Mouse (Mus musculus) kidney, embryonic 15.5 days (tissue): ENCODE measurements around the gene Nhsl1. TPM values are rescaled to one million over a fixed set of nuclear protein-coding genes. Genes with fewer than 3 reads are reported as not detected.

Experiments used
- ATAC-seq: fragments of 200-750 bp; cut with Nextera tagmentation; replicated peaks from 2 replicates; pipeline ENCODE4 v1.8.0; 2017; ENCODE audit warnings: moderate TSS enrichment; ENCODE audit not compliant: low FRiP score
- H3K27ac ChIP-seq: fragments of 300-500 bp; sonication (generic); 2 replicates; pipeline ENCODE4 v1.5.1; 2015; ENCODE audit warnings: mild to moderate bottlenecking, inconsistent platforms
- H3K27me3 ChIP-seq: fragments of 300-500 bp; sonication (generic); 2 replicates; pipeline ENCODE4 v1.6.1; 2015; ENCODE audit warnings: inconsistent platforms
- H3K36me3 ChIP-seq: fragments of 300-500 bp; sonication (generic); 2 replicates; pipeline ENCODE4 v1.6.1; 2015; ENCODE audit warnings: inconsistent platforms
- H3K4me1 ChIP-seq: fragments of 300-500 bp; sonication (generic); 2 replicates; pipeline ENCODE4 v1.6.1; 2015; ENCODE audit warnings: inconsistent platforms
- H3K4me2 ChIP-seq: fragments of 300-500 bp; sonication (generic); 2 replicates; pipeline ENCODE4 v1.6.1; 2015; ENCODE audit warnings: moderate library complexity, mild to moderate bottlenecking, inconsistent platforms
- H3K4me3 ChIP-seq: fragments of 300-500 bp; sonication (generic); replicated peaks from 2 replicates; pipeline ENCODE4 v1.5.1; 2015; ENCODE audit warnings: mild to moderate bottlenecking, inconsistent platforms
- H3K9ac ChIP-seq: fragments of 300-500 bp; sonication (generic); 2 replicates; pipeline ENCODE4 v1.6.1; 2015; ENCODE audit warnings: mild to moderate bottlenecking, inconsistent platforms
- H3K9me3 ChIP-seq: fragments of 300-500 bp; sonication (generic); replicated peaks from 2 replicates; pipeline ENCODE4 v1.6.1; 2016; ENCODE audit warnings: inconsistent platforms
- WGBS: fragments of 180-500 bp; shearing (Covaris S2); methylation state at CpG from one replicate; pipeline ENCODE4 v1.1.7; 2015; ENCODE audit warnings: mixed read lengths; 5-methylcytosine and 5-hydroxymethylcytosine counted together
- polyA plus RNA-seq: library from polyadenylated mRNA; unstranded; fragments of >200 nt; fragmentation: Nextera tagmentation; extraction: Ambion mirVana; gene quantifications from 2 replicates; pipeline ENCODE4 v1.2.1, GENCODE M21; 2015

Gene Nhsl1
- polyA plus RNA-seq, 1 experiment from 2014 or later, result 9.5 TPM

GRCm38 (mm10) chr10:18375301-18375700 is 56.5 kb downstream of the Nhsl1 start:
- Histone ChIP-seq H3K9me3 (no peaks in the 10 kb centered on the region), H3K27ac (no peak overlapping the region), H3K4me2 (no peak overlapping the region), H3K9ac (no peak overlapping the region), H3K27me3 (no peaks in the 10 kb centered on the region), H3K4me3 (no peak overlapping the region), H3K4me1 (peaks cover 18% of the 10 kb centered on the region), H3K36me3 (no peaks in the 10 kb centered on the region)
- ATAC-seq, result no peak
- WGBS, result 73% methylated on average over 3 of the region's 3 CpGs

- no peak overlapping the region for H3K9ac ChIP-seq
- peaks cover 21% of the 10 kb centered on the region; the same call in 1 of the 2 replicates for H3K4me1 ChIP-seq
- no peak overlapping the region for H3K4me2 ChIP-seq
- WGBS, result 71% methylated on average over 2 of the region's 2 CpGs
- no peaks in the 10 kb centered on the region for H3K27me3 ChIP-seq
- no peak for ATAC-seq
- H3K9me3 ChIP-seq, result no peaks in the 10 kb centered on the region
- H3K36me3 ChIP-seq, result no peaks in the 10 kb centered on the region
- H3K4me3 ChIP-seq, result no peak overlapping the region
- H3K27ac ChIP-seq, result no peak overlapping the region
Measured at GRCm38 (mm10) chr10:18384766-18385165, 66.0 kb downstream of the Nhsl1 start.

- Histone ChIP-seq H3K9ac (no peak overlapping the region), H3K4me2 (no peak overlapping the region), H3K36me3 (no peaks in the 10 kb centered on the region), H3K27ac (no peak overlapping the region), H3K9me3 (no peaks in the 10 kb centered on the region), H3K4me1 (peaks cover 18% of the 10 kb centered on the region; the same call in 1 of the 2 replicates), H3K27me3 (no peaks in the 10 kb centered on the region), H3K4me3 (no peak overlapping the region)
- no peak for ATAC-seq
- WGBS, result 50% methylated on average over 7 of the region's 7 CpGs
Measured at GRCm38 (mm10) chr10:18386224-18386623, 67.4 kb downstream of the Nhsl1 start.

GRCm38 (mm10) chr10:18388784-18389575 is 70.2 kb downstream of the Nhsl1 start:
- H3K4me1 ChIP-seq, result peaks cover 11% of the 10 kb centered on the region; the same call in 1 of the 2 replicates
- H3K9ac ChIP-seq, result no peak overlapping the region
- H3K36me3 ChIP-seq, result no peaks in the 10 kb centered on the region
- peak; percentile 83 for ATAC-seq
- no peak overlapping the region for H3K4me3 ChIP-seq
- 25% methylated on average over 10 of the region's 10 CpGs for WGBS
- no peaks in the 10 kb centered on the region for H3K9me3 ChIP-seq
- H3K4me2 ChIP-seq, result 0 out of 2 replicates have a peak overlapping the region, but pooled peaks have one; percentile 27
- no peaks in the 10 kb centered on the region for H3K27me3 ChIP-seq
- no peak overlapping the region for H3K27ac ChIP-seq

GRCm38 (mm10) chr10:18390004-18390403 is 71.2 kb downstream of the Nhsl1 start:
- WGBS, result 84% methylated on average over 15 of the region's 15 CpGs
- H3K4me3 ChIP-seq, result no peak overlapping the region
- H3K36me3 ChIP-seq, result no peaks in the 10 kb centered on the region
- no peak for ATAC-seq
- no peak overlapping the region for H3K4me2 ChIP-seq
- no peak overlapping the region for H3K27ac ChIP-seq
- no peak overlapping the region for H3K9ac ChIP-seq
- H3K27me3 ChIP-seq, result no peaks in the 10 kb centered on the region
- no peaks in the 10 kb centered on the region for H3K9me3 ChIP-seq
- H3K4me1 ChIP-seq, result peaks cover 11% of the 10 kb centered on the region; the same call in 1 of the 2 replicates

- no peak overlapping the region for H3K4me3 ChIP-seq
- H3K4me1 ChIP-seq, result peaks cover 9% of the 10 kb centered on the region; the same call in 1 of the 2 replicates
- ATAC-seq, result no peak
- 49% methylated on average over 5 of the region's 5 CpGs for WGBS
- no peak overlapping the region for H3K27ac ChIP-seq
- H3K9ac ChIP-seq, result no peak overlapping the region
- H3K9me3 ChIP-seq, result no peaks in the 10 kb centered on the region
- no peaks in the 10 kb centered on the region for H3K27me3 ChIP-seq
- H3K4me2 ChIP-seq, result no peak overlapping the region
- no peaks in the 10 kb centered on the region for H3K36me3 ChIP-seq
Measured at GRCm38 (mm10) chr10:18391608-18392007, 72.8 kb downstream of the Nhsl1 start.

GRCm38 (mm10) chr10:18392268-18392667 is 73.5 kb downstream of the Nhsl1 start:
- H3K4me2 ChIP-seq, result no peak overlapping the region
- no peaks in the 10 kb centered on the region for H3K9me3 ChIP-seq
- no peak overlapping the region for H3K9ac ChIP-seq
- H3K27ac ChIP-seq, result no peak overlapping the region
- no peak for ATAC-seq
- 83% methylated on average over 6 of the region's 6 CpGs for WGBS
- no peaks in the 10 kb centered on the region for H3K36me3 ChIP-seq
- peaks cover 6% of the 10 kb centered on the region; the same call in 1 of the 2 replicates for H3K4me1 ChIP-seq
- H3K4me3 ChIP-seq, result no peak overlapping the region
- no peaks in the 10 kb centered on the region for H3K27me3 ChIP-seq

- Histone ChIP-seq H3K9me3 (no peaks in the 10 kb centered on the region), H3K4me2 (no peak overlapping the region), H3K4me3 (no peak overlapping the region), H3K36me3 (no peaks in the 10 kb centered on the region), H3K27ac (no peak overlapping the region), H3K27me3 (no peaks in the 10 kb centered on the region), H3K9ac (no peak overlapping the region), H3K4me1 (peaks cover 5% of the 10 kb centered on the region; the same call in 1 of the 2 replicates)
- ATAC-seq, result no peak
- 59% methylated on average over 3 of the region's 3 CpGs for WGBS
Measured at GRCm38 (mm10) chr10:18393740-18394139, 75.0 kb downstream of the Nhsl1 start.

GRCm38 (mm10) chr10:18394270-18394669 is 75.5 kb downstream of the Nhsl1 start:
- no peak overlapping the region for H3K9ac ChIP-seq
- H3K4me3 ChIP-seq, result no peak overlapping the region
- no peak overlapping the region for H3K27ac ChIP-seq
- WGBS, result 87% methylated on average over 7 of the region's 7 CpGs
- H3K9me3 ChIP-seq, result no peaks in the 10 kb centered on the region
- 0 out of 2 replicates have a peak, but pooled peaks cover under 1% of the 10 kb centered on the region for H3K4me1 ChIP-seq
- no peaks in the 10 kb centered on the region for H3K27me3 ChIP-seq
- ATAC-seq, result no peak
- no peak overlapping the region for H3K4me2 ChIP-seq
- H3K36me3 ChIP-seq, result no peaks in the 10 kb centered on the region

GRCm38 (mm10) chr10:18400089-18400644 is 81.4 kb downstream of the Nhsl1 start:
- Histone ChIP-seq H3K36me3 (no peaks in the 10 kb centered on the region), H3K27me3 (no peaks in the 10 kb centered on the region), H3K27ac (0 out of 2 replicates have a peak overlapping the region, but pooled peaks have one; percentile 54), H3K4me1 (peaks cover 9% of the 10 kb centered on the region; the same call in 1 of the 2 replicates), H3K4me2 (no peak overlapping the region), H3K4me3 (no peak overlapping the region), H3K9me3 (no peaks in the 10 kb centered on the region), H3K9ac (no peak overlapping the region)
- peak; percentile 69; the same call in 1 of the 2 replicates for ATAC-seq
- 55% methylated on average over 7 of the region's 7 CpGs for WGBS

GRCm38 (mm10) chr10:18400998-18401397 is 82.2 kb downstream of the Nhsl1 start:
- Histone ChIP-seq H3K4me3 (no peak overlapping the region), H3K9me3 (no peaks in the 10 kb centered on the region), H3K4me2 (no peak overlapping the region), H3K27ac (no peak overlapping the region), H3K36me3 (no peaks in the 10 kb centered on the region), H3K27me3 (no peaks in the 10 kb centered on the region), H3K9ac (no peak overlapping the region), H3K4me1 (peaks cover 9% of the 10 kb centered on the region; the same call in 1 of the 2 replicates)
- WGBS, result 77% methylated on average over 8 of the region's 8 CpGs
- ATAC-seq, result no peak

GRCm38 (mm10) chr10:18403992-18404391 is 85.2 kb downstream of the Nhsl1 start:
- Histone ChIP-seq H3K36me3 (no peaks in the 10 kb centered on the region), H3K9me3 (no peaks in the 10 kb centered on the region), H3K4me3 (no peak overlapping the region), H3K9ac (no peak overlapping the region), H3K4me2 (no peak overlapping the region), H3K27me3 (no peaks in the 10 kb centered on the region), H3K4me1 (peaks cover 32% of the 10 kb centered on the region), H3K27ac (no peak overlapping the region)
- no peak for ATAC-seq
- WGBS, result 42% methylated on average over 2 of the region's 2 CpGs
